Mouse (Mus musculus) adipocyte (in vitro differentiated cells): Measurements from ENCODE around the gene Anxa9.

Experiments used
- DNase-seq: peaks from one replicate; pipeline ENCODE4 v3.0.0-alpha.2; 2016; ENCODE audit warnings: low spot score

The Anxa9 gene

GRCm38 (mm10) chr3:95284062-95284461 lies 22.9 kb downstream of the Anxa9 start:
- DNase-seq = no peak

DNA sequence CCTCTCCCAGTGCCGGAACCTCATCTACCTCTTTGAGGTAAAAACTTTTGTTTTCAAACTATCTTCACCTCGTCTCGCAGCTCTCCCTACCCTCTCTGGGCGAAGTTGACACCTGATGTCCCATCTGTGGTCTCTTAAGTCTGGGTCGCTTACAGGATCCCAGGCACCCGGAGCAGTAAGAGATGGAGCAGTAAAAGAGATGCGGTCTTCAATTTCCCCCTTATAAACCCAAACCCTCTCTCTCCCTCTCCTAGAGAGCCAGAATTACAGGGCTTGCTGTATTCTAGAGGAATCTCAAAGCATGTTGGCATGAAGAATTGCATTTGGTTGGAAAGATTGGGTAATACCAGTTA lies 23.4 kb downstream of the Anxa9 start:
- peak; percentile 52 for DNase-seq

DNA sequence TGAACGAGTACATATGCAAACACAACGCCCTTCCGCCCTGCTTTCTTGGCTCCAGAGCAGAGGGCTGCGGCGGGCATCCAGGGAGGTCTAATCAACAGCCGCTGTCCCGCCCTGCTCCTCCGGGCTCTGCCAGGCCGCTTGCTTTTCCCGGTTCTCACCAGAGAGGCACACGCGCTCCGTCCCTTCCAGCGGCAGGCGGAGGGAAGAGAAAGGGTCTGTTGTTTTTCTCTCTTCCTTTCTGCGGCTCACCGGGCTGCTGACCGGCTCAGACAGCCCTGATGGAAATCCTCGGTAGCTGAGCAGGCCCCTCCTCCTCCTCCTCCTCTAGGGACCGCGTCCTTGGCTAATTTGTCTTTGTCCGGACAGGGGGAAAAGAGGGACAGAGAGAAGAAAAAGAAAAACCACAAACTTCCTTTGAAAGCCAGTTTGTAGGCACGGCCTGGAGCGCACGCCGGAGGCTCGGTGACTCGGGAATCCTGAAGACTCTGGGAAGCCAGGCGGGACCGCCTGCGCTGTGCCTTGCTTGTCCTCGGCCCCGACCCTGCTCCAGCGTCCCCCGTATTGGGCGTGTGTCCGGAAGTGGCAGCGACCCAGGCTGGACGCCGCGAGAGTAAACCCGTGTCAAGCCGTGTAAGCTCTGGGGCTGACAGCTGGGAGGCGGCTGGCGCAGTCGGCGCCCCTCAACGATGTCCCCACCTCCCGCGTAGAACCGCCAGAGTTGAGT lies 23.9 kb downstream of the Anxa9 start:
- DNase-seq = peak; percentile 87

- peak; percentile 88 for DNase-seq
Measured at GRCm38 (mm10) chr3:95282381-95282864, 24.6 kb downstream of the Anxa9 start.

GRCm38 (mm10) chr3:95281216-95282126 lies 25.5 kb downstream of the Anxa9 start, which contains the start of the genes Mindy1 and Prune1:
Gene Mindy1 (plus strand): TSS chr3:95281345.
Gene Prune1 (minus strand): TSS chr3:95282076.
- DNase-seq = peak; percentile 98

DNA sequence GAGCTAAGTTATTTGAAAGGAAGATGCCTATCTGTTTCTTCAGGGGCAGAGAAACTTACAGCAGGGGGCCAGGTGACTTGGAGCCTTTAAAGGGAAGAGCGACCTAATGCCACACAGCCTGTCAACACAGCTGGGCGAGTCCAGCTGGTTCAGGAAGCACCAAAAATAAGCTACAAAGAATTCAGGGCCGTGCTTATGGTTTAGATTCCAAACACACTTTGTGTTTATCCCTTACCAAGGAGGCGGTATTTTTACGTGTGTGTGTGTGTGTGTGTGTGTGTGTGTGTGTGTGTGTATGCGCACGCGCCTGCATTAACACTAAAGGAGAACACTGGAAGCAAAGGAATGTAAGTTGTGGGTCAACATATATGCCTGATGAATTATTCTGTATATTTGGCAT lies 26.2 kb downstream of the Anxa9 start:
- DNase-seq = peak; percentile 53

DNA sequence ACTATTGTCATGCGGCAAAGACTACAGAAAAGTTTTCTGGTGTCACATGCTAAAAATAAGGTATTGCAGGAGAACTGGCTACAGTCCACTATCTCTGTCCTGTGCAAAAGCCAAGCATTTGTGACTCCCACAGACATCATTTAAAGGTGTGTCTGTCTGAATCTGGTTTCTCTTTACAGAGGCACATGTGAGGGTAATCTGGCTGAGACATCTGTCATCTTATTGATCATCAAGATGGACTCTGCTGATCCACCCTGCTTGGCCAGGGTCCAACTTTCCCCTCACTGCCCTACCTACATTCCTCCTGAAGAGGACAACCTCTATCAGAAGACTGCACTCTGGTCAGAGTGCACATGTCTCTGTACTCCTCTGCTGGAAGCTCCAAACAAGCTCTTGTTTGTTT lies 29.8 kb downstream of the Anxa9 start:
- no peak for DNase-seq

- DNase-seq = no peak
Measured at GRCm38 (mm10) chr3:95276428-95276934, 30.5 kb downstream of the Anxa9 start.

- DNase-seq = no peak
Measured at GRCm38 (mm10) chr3:95275161-95275560, 31.8 kb downstream of the Anxa9 start.

- no peak for DNase-seq
Measured at GRCm38 (mm10) chr3:95274453-95274852, 32.5 kb downstream of the Anxa9 start.

DNA sequence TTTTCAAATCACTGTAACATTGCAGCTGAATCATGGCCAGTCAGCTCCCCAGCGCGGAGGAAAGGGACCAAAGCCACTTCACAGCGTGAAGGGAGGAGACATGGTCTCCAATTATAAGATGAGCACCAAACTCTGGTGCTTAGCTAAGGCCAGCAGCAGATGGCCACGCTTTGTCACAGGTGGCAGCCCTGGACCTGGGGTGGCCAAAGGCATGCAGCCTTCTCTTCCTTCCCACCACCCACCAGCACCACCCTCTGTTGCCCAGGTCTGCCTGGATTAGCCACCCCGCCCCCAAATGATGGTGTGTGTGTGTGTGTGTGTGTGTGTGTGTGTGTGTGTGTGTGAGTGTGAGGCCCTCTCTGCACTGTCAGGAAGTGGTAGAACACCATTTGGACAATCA lies 33.5 kb downstream of the Anxa9 start:
- no peak for DNase-seq

DNA sequence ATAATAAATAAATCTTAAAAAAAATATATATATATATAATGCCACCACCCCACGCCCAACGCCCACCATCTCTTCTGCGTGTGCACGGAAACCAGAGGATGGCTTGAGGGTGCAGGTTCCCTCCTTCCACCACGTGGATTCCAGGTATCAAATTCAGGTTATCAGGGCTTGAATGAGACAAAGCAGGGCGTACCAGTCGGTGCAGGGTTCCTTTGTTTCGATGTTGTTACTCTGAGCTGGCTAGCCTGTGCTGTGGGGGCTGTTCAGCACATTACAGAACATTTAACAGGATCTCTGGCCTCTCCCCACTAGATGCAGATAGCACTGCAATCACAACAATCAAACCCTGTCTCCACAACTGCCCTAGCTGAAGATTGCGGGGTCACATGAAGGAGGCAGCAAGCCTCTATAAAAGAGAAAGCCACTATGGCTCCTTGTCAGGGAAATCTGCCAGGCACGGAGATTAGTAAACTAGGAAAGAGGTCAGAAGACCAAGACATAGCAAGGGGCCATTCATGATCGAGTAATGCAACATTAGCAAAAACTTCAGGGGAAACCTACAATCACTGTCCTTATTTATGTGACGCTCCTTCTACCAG lies 36.1 kb downstream of the Anxa9 start:
- DNase-seq = peak; percentile 78

DNA sequence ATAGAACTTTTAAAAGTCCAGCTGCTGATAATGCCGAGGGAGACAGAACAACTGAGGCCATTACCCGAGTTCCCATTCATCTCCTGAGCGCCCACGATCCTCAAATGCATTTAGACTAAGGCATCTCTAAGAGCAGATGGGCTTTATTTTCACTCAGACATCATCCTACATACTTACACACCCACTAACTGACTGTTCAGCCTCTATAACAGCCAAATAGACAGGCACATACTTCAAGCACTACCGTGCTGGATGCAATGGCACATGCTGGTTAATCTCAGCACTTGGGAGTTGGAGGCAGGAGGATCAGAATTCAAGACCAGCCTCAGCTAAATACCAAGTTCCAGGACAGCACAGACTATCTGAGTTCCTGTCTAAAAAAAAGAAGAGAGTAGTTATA lies 37.2 kb downstream of the Anxa9 start:
- no peak for DNase-seq

GRCm38 (mm10) chr3:95267855-95268254 lies 39.1 kb downstream of the Anxa9 start:
- peak; percentile 67 for DNase-seq

DNA sequence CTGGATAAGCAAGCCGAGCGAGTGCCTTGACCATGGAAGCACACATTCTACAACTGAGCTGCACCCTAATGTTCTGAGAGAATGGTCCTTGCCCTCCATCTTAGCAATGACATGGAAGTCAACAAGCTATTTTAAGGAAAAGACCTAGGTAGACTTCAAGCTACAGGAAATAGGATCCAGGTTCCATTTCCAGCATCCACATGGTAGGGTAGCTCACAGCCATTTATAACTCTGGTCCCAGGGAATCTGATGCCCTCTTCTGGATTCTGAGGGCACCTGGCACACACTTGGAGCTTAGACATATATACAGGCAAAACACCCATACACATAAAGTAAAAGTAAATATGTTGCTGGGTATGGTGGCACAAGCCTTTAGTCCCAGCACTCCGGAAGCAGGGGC lies 40.9 kb downstream of the Anxa9 start:
- DNase-seq = no peak

- DNase-seq = no peak
Measured at GRCm38 (mm10) chr3:95264724-95265123, 42.3 kb downstream of the Anxa9 start.

- peak; percentile 68 for DNase-seq
Measured at GRCm38 (mm10) chr3:95263089-95263739, 43.8 kb downstream of the Anxa9 start.

- DNase-seq = no peak
Measured at GRCm38 (mm10) chr3:95261975-95262374, 45.0 kb downstream of the Anxa9 start.

- DNase-seq = no peak
Measured at GRCm38 (mm10) chr3:95256931-95257330, 50.0 kb downstream of the Anxa9 start.

GRCm38 (mm10) chr3:95250783-95251424 lies 56.1 kb downstream of the Anxa9 start, which contains the start of gene Bnipl:
Gene Bnipl (minus strand): TSS chr3:95251193.
- no peak for DNase-seq

- DNase-seq = no peak
Measured at GRCm38 (mm10) chr3:95250361-95250760, 56.6 kb downstream of the Anxa9 start.
